Mouse (Mus musculus) thymus, adult 2 months (tissue): ENCODE results near the gene Stat2. TPM values are rescaled to one million over a fixed set of nuclear protein-coding genes. Genes with fewer than 3 reads are reported as not detected.

Experiments
- DNase-seq: peaks from one replicate; pipeline ENCODE4 v3.0.0; 2021
- H3K27ac ChIP-seq: fragments of 200-500 bp; 2 replicates; pipeline ENCODE4 v1.5.1; 2012; ENCODE audit warnings: low read length, control low read depth; ENCODE audit not compliant: control insufficient read depth, insufficient read depth
- H3K27me3 ChIP-seq: fragments of 200-500 bp; 2 replicates; pipeline ENCODE4 v1.6.1; 2012; ENCODE audit warnings: mild to moderate bottlenecking, low read length, moderate library complexity, mixed read lengths; ENCODE audit not compliant: control insufficient read depth, insufficient read depth
- H3K36me3 ChIP-seq: fragments of 200-500 bp; 2 replicates; pipeline ENCODE4 v1.6.1; 2012; ENCODE audit warnings: mild to moderate bottlenecking, low read length, moderate library complexity; ENCODE audit not compliant: control insufficient read depth, insufficient read depth
- H3K4me1 ChIP-seq: fragments of 200-500 bp; replicated peaks from 2 replicates; pipeline ENCODE4 v1.6.1; 2012; ENCODE audit warnings: low read length; ENCODE audit not compliant: control insufficient read depth, insufficient read depth
- H3K4me3 ChIP-seq: fragments of 200-500 bp; 2 replicates; pipeline ENCODE4 v1.5.1; 2012; ENCODE audit warnings: mild to moderate bottlenecking, low read length, control low read depth, moderate library complexity; ENCODE audit not compliant: control insufficient read depth, insufficient read depth
- CTCF ChIP-seq: fragments of 200-500 bp; IDR thresholded peaks from 2 replicates; pipeline ENCODE4 v1.5.1; 2012; ENCODE audit warnings: mild to moderate bottlenecking, control low read depth, low read length, moderate library complexity, borderline replicate concordance; ENCODE audit not compliant: control insufficient read depth, poor library complexity, insufficient read depth; ENCODE audit errors: extremely low read depth
- POLR2A ChIP-seq: fragments of 200-500 bp; IDR thresholded peaks from 2 replicates; pipeline ENCODE4 v1.6.1; 2012; ENCODE audit warnings: mild to moderate bottlenecking, low read length, control low read depth, moderate library complexity; ENCODE audit not compliant: control insufficient read depth, poor library complexity, insufficient read depth; ENCODE audit errors: extremely low read depth
- WGBS: fragments of 180-500 bp; shearing (Covaris S2); methylation state at CpG from one replicate; pipeline ENCODE4 v1.1.7; 2018; 5-methylcytosine and 5-hydroxymethylcytosine counted together
- polyA plus RNA-seq: library from polyadenylated mRNA; depleted of rRNA; stranded (reverse); fragments of >200 nt; gene quantifications from 2 replicates; pipeline ENCODE4 v1.2.3, GENCODE M21; 2012

The Stat2 gene
- polyA plus RNA-seq, 1 experiment, result 62.0 TPM

DNA sequence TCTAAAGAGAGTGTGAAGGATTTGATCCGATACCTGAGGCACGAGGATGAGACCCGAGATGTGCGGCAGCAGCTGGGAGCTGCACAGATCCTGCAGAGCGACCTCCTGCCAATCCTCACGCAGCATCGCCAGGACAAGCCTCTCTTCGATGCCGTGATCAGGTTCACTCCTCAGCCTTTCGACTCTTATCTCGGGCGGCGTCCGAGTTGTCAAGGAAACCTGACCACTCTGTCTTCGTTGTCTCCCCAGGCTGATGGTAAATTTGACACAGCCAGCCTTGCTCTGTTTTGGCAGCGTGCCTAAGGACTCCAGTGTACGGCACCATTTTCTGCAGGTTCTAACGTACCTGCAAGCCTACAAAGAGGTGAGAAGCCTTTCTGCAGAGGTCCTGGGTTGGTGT lies 30.2 kb upstream of the Stat2 start:
- WGBS, result 93% methylated on average over 18 of the region's 18 CpGs
- no peak for DNase-seq
- Histone ChIP-seq H3K4me1 (no peaks in the 10 kb centered on the region), H3K36me3 (peaks cover 27% of the 10 kb centered on the region; the same call in 1 of the 2 replicates), H3K27me3 (no peaks in the 10 kb centered on the region), H3K4me3 (no peak overlapping the region), H3K27ac (no peak overlapping the region)
- TF ChIP-seq POLR2A (no peak), CTCF (no peak)

GRCm38 (mm10) chr10:128243252-128243651 lies 27.1 kb upstream of the Stat2 start:
- peaks cover 52% of the 10 kb centered on the region for H3K36me3 ChIP-seq
- no peak for DNase-seq

GRCm38 (mm10) chr10:128244121-128244520 lies 26.2 kb upstream of the Stat2 start:
- H3K36me3 ChIP-seq, result peaks cover 56% of the 10 kb centered on the region
- whole genome bisulfite sequencing, result 96% methylated on average over 15 of the region's 15 CpGs
- H3K27me3 ChIP-seq, result no peaks in the 10 kb centered on the region
- H3K27ac ChIP-seq, result no peak overlapping the region
- H3K4me1 ChIP-seq, result no peaks in the 10 kb centered on the region
- no peak overlapping the region for H3K4me3 ChIP-seq
- no peak for TF ChIP-seq CTCF
- no peak for TF ChIP-seq POLR2A
- DNase-seq, result no peak

More at GRCm38 (mm10) chr10:128243252-128243651, 27.1 kb upstream of the Stat2 start:
- H3K27ac ChIP-seq, result no peak overlapping the region
- H3K27me3 ChIP-seq, result no peaks in the 10 kb centered on the region
- TF ChIP-seq POLR2A (no peak), CTCF (no peak)
- H3K4me1 ChIP-seq, result no peaks in the 10 kb centered on the region
- 94% methylated on average over 8 of the region's 8 CpGs for WGBS
- no peak overlapping the region for H3K4me3 ChIP-seq

DNA sequence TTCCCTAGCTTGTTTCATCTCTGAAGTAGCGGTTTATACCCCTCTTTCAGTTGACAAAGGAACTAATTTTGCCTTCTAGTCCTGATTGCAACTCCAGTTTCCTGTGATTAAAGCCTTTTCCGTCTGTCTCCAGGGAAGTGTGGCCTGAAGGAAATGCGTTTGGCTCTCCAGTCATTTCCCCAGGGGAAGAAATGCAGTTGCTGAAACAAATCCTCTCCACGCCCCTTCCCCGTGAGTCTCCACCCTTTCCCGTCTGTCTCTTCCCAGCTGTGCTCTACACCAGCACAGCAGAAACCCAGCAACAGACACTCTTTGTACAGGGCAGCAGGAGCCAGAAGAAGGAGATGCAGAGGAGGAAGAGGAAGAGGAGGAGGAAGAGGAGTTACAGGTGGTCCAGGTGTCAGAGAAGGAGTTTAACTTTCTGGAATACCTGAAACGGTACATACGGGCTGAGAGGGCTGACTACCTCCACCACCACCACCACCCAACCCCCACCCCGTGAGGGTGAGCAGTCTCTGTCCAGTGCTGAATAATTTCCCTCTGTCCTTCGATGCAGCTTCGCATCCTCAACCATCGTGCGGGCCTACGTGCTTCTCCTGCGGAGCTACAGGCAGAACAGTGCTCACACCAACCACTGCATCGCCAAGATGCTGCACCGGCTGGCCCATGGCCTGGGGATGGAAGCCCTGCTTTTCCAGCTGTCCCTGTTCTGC lies 23.2 kb upstream of the Stat2 start:
- TF ChIP-seq CTCF, result no peak
- TF ChIP-seq POLR2A, result no peak
- Histone ChIP-seq H3K36me3 (peaks cover 56% of the 10 kb centered on the region), H3K27me3 (no peaks in the 10 kb centered on the region), H3K27ac (no peak overlapping the region), H3K4me1 (no peaks in the 10 kb centered on the region), H3K4me3 (no peak overlapping the region)
- DNase-seq, result no peak
- WGBS, result 94% methylated on average over 17 of the region's 17 CpGs

GRCm38 (mm10) chr10:128250565-128250964 lies 19.8 kb upstream of the Stat2 start:
- Histone ChIP-seq H3K27me3 (no peaks in the 10 kb centered on the region), H3K36me3 (peaks cover 50% of the 10 kb centered on the region), H3K4me3 (no peak overlapping the region), H3K27ac (no peak overlapping the region), H3K4me1 (no peaks in the 10 kb centered on the region)
- 98% methylated on average over 13 of the region's 13 CpGs for WGBS
- no peak for DNase-seq
- no peak for TF ChIP-seq POLR2A
- no peak for TF ChIP-seq CTCF

GRCm38 (mm10) chr10:128253677-128254255 lies 16.6 kb upstream of the Stat2 start, which contains the start of gene Apon:
TSS of gene Apon (plus strand) at chr10:128254096.
- 98% methylated on average over 4 of the region's 4 CpGs for WGBS
- Histone ChIP-seq H3K27me3 (no peaks in the 10 kb centered on the region), H3K4me3 (no peak within 1 kb of the TSS), H3K4me1 (peaks cover under 1% of the 10 kb centered on the region; the same call in 1 of the 2 replicates), H3K36me3 (peaks cover 23% of the 10 kb centered on the region), H3K27ac (no peak within 1 kb of the TSS)
- no peak for DNase-seq
- TF ChIP-seq POLR2A (no peak), CTCF (no peak)

DNA sequence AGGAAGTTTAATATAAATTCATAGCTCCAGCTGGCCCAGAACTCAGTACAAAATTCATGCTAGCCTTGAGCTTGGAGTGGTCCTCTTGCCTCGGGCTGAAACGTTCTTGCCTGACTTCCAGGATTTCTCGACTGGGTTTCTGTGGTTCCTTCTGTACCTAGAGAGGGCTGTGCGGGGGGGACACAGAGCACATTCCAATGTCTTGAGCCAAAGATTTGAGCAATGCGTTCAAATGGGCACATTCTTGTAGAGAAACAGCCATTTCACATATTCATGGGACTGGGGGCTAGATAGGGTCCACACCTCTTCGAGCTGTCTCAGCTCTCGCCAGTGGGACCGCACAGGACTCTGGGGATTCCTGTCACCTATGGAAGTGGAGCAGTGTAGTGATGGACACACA lies 14.4 kb upstream of the Stat2 start:
- H3K4me3 ChIP-seq, result no peak overlapping the region
- no peak for DNase-seq
- H3K27ac ChIP-seq, result no peak overlapping the region
- H3K27me3 ChIP-seq, result no peaks in the 10 kb centered on the region
- 96% methylated on average over 8 of the region's 8 CpGs for WGBS
- peaks cover 8% of the 10 kb centered on the region; the same call in 1 of the 2 replicates for H3K4me1 ChIP-seq
- TF ChIP-seq CTCF, result no peak
- no peak for TF ChIP-seq POLR2A
- H3K36me3 ChIP-seq, result peaks cover 14% of the 10 kb centered on the region
